Mouse (Mus musculus) embryonic facial prominence, embryonic 10.5 days (tissue): ENCODE measurements at regions not wholly inside any gene's neighbourhood (a gene's known extent, or its start where the extent isn't known, plus 50 kb on each side); places are given as distances from the start of the nearest gene placed in this dataset.
A peak's percentile ranks its signal among the peaks of the same experiment; 100 is the strongest.

Experiments used
- DNase-seq: peaks from one replicate; pipeline ENCODE4 v3.0.0-alpha.2; 2017; ENCODE audit warnings: low spot score
- H3K27ac ChIP-seq: fragments of 300-500 bp; sonication (generic); replicated peaks from 2 replicates; pipeline ENCODE4 v1.5.1; 2016; ENCODE audit warnings: mild to moderate bottlenecking
- H3K27me3 ChIP-seq: fragments of 300-500 bp; sonication (generic); replicated peaks from 2 replicates; pipeline ENCODE4 v1.6.1; 2016; ENCODE audit warnings: low read depth, mild to moderate bottlenecking; ENCODE audit not compliant: poor library complexity, severe bottlenecking
- H3K36me3 ChIP-seq: fragments of 300-500 bp; sonication (generic); replicated peaks from 2 replicates; pipeline ENCODE4 v1.6.1; 2016; ENCODE audit warnings: mild to moderate bottlenecking, moderate library complexity
- H3K4me1 ChIP-seq: fragments of 300-500 bp; sonication (generic); 2 replicates; pipeline ENCODE4 v1.6.1; 2016
- H3K4me3 ChIP-seq: fragments of 300-500 bp; sonication (generic); 2 replicates; pipeline ENCODE4 v1.5.1; 2016; ENCODE audit warnings: mild to moderate bottlenecking, moderate library complexity
- H3K9me3 ChIP-seq: fragments of 300-500 bp; sonication (generic); 2 replicates; pipeline ENCODE4 v1.6.1; 2016; ENCODE audit warnings: mild to moderate bottlenecking
- WGBS: fragments of 180-500 bp; shearing (Covaris S2); methylation state at CpG from one replicate; pipeline ENCODE4 v1.1.7; 2016; 5-methylcytosine and 5-hydroxymethylcytosine counted together

DNA sequence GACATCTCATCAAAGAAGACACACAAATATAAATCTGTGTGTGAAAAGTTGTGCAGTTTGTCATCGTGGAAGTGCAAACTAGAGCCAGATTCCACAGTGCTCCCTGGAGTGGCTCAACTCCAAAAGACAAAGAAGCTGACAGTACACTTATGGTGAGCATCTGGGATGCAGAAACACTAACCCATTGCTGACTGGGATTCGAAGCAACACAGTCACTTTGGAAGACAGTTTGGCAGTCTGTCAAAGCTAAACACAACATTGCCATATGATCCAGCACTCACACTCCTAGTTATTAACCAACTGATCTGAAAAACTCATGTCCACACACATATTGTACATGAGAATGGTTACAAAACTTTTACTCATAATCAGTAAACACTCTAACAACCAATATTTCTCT is 70.2 kb upstream of the Ndn start:
- Histone ChIP-seq H3K4me1 (no peaks in the 10 kb centered on the region), H3K4me3 (no peak overlapping the region), H3K27me3 (no peaks in the 10 kb centered on the region), H3K36me3 (no peaks in the 10 kb centered on the region), H3K27ac (no peak overlapping the region), H3K9me3 (peaks cover 11% of the 10 kb centered on the region; the same call in 1 of the 2 replicates)
- WGBS = 62% methylated on average over 2 of the region's 2 CpGs
- no peak for DNase-seq

DNA sequence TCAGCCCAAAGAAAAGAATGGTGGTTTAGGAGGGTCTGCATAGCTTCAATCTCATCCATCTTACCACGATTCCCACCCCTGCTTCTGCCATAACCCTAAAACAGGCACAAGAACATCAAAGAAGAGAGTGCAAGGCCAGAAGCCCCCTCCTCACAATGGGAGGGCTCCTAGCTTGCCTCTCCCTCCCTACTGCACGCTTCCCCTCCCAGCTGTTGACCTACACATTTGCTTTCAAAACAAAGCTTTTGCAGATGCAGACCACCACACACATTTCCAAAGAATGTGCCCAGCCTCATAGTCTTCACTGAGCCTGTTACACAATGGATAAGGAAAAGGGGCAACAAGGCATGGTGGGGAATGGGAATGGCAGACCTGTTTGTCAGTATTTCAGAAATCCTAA is 67.9 kb upstream of the Ndn start:
- H3K27ac ChIP-seq = peak overlapping the region; percentile 37
- DNase-seq = peak; percentile 9

DNA sequence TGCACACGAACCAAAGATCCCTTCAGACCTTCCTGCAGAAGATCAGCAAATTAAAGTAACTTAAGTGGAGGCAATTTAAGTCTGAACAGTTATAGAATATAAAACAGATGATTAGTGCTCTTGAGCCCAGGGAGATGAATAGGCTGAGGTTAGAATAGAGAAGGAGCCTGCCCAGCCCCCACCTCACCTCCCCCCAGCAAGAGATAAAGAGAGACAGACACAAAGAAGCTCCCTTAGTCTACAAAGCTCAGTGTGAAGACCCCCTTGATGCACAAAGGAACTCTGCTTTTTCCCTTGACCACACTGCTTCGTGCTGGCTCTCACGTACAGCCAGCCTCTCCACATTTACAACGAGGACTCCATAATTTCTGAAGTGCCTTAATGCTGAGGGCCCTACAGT is 67.3 kb upstream of the Ndn start:
- Histone ChIP-seq H3K4me3 (no peak overlapping the region), H3K9me3 (peaks cover 6% of the 10 kb centered on the region; the same call in 1 of the 2 replicates), H3K27ac (no peak overlapping the region), H3K36me3 (no peaks in the 10 kb centered on the region), H3K4me1 (no peaks in the 10 kb centered on the region), H3K27me3 (no peaks in the 10 kb centered on the region)
- no peak for DNase-seq
- 69% methylated on average over 4 of the region's 4 CpGs for WGBS

More for the DNA sequence above, 67.9 kb upstream of the Ndn start:
- Histone ChIP-seq H3K4me1 (no peaks in the 10 kb centered on the region), H3K9me3 (peaks cover 10% of the 10 kb centered on the region; the same call in 1 of the 2 replicates), H3K27me3 (no peaks in the 10 kb centered on the region), H3K4me3 (no peak overlapping the region), H3K36me3 (no peaks in the 10 kb centered on the region)
- 49% methylated on average over 2 of the region's 2 CpGs for WGBS
